Mouse (Mus musculus) stomach, postnatal 0 days (tissue): ENCODE data around the gene Nmt1. TPM values are rescaled to one million over a fixed set of nuclear protein-coding genes. Genes with fewer than 3 reads are reported as not detected.

ENCODE experiments used
- ATAC-seq: fragments of 200-750 bp; cut with Nextera tagmentation; 2 replicates; pipeline ENCODE4 v1.8.0; 2017; ENCODE audit not compliant: low FRiP score, low TSS enrichment
- DNase-seq: peaks from one replicate; pipeline ENCODE4 v3.0.0-alpha.2; 2016; ENCODE audit warnings: low spot score
- H3K27ac ChIP-seq: fragments of 300-500 bp; sonication (generic); replicated peaks from 2 replicates; pipeline ENCODE4 v1.5.1; 2014; ENCODE audit warnings: mild to moderate bottlenecking, control low read depth
- H3K27me3 ChIP-seq: fragments of 300-500 bp; sonication (generic); 2 replicates; pipeline ENCODE4 v1.6.1; 2014; ENCODE audit warnings: low read length; ENCODE audit not compliant: control insufficient read depth, insufficient read depth
- H3K36me3 ChIP-seq: fragments of 300-500 bp; sonication (generic); 2 replicates; pipeline ENCODE4 v1.6.1; 2014; ENCODE audit warnings: low read length, mixed read lengths; ENCODE audit not compliant: control insufficient read depth, insufficient read depth
- H3K4me1 ChIP-seq: fragments of 300-500 bp; sonication (generic); replicated peaks from 2 replicates; pipeline ENCODE4 v1.6.1; 2014; ENCODE audit warnings: antibody characterized with exemption; ENCODE audit not compliant: control insufficient read depth, insufficient read depth
- H3K4me2 ChIP-seq: fragments of 300-500 bp; sonication (generic); replicated peaks from 2 replicates; pipeline ENCODE4 v1.6.1; 2014; ENCODE audit warnings: low read depth, mild to moderate bottlenecking, control low read depth, moderate library complexity
- H3K4me3 ChIP-seq: fragments of 300-500 bp; sonication (generic); 2 replicates; pipeline ENCODE4 v1.5.1; 2014; ENCODE audit warnings: low read depth, low read length, control low read depth
- H3K9ac ChIP-seq: fragments of 300-500 bp; sonication (generic); 2 replicates; pipeline ENCODE4 v1.6.1; 2014; ENCODE audit warnings: mild to moderate bottlenecking, low read length, control low read depth, mixed read lengths
- H3K9me3 ChIP-seq: fragments of 300-500 bp; sonication (generic); 2 replicates; pipeline ENCODE4 v1.6.1; 2016; ENCODE audit warnings: low read length; ENCODE audit not compliant: control insufficient read depth
- CTCF ChIP-seq: IDR thresholded peaks from 2 replicates; pipeline ENCODE4 v1.5.1; 2016; ENCODE audit warnings: antibody characterized with exemption, low read depth, mild to moderate bottlenecking, moderate library complexity
- EP300 ChIP-seq: optimal IDR thresholded peaks from 2 replicates; pipeline ENCODE3; 2016; ENCODE audit warnings: antibody characterized with exemption
- WGBS: fragments of 180-500 bp; shearing (Covaris S2); extraction: QIAGEN DNeasy Blood & Tissue Kit; methylation state at CpG from one replicate; pipeline ENCODE4 v1.1.7; 2014; 5-methylcytosine and 5-hydroxymethylcytosine counted together
- polyA plus RNA-seq: library from polyadenylated mRNA; unstranded; fragments of >200 nt; fragmentation: Nextera tagmentation; extraction: Ambion mirVana; gene quantifications from 2 replicates; pipeline ENCODE4 v1.2.1, GENCODE M21; 2015

Gene Nmt1
- polyA plus RNA-seq, 1 experiment from 2014 or later = 52.3 TPM

- Histone ChIP-seq H3K9ac (no peak overlapping the region), H3K4me2 (no peak overlapping the region), H3K27ac (no peak overlapping the region), H3K9me3 (no peaks in the 10 kb centered on the region), H3K36me3 (peaks cover 4% of the 10 kb centered on the region), H3K4me1 (peaks cover 3% of the 10 kb centered on the region), H3K27me3 (no peaks in the 10 kb centered on the region), H3K4me3 (no peak overlapping the region)
- TF ChIP-seq EP300 (no peak), CTCF (no peak)
- no peak for ATAC-seq
- WGBS = 56% methylated on average over 14 of the region's 14 CpGs
- DNase-seq = no peak
Measured at GRCm38 (mm10) chr11:103105180-103105725, 77.3 kb downstream of the Nmt1 start.

DNA sequence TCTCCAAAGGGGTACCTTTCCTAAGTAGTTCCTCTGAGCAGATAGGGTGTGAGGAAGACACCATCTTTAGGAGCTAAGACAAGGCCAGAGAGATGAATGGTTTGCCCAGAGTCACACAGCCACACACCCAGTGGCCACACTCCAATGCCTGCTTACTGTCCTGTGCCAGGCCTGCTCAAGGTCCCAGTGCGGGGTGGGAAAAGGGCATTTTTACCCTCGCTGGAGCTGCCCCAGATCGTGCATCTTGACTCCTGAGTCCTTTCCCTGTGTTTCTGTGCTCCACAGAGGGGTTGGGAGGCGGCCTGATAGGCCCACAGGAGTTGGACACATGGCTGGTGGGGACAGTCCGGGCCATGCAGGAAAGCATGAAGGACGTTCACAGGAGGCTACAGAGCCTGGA lies 77.8 kb downstream of the Nmt1 start:
- Histone ChIP-seq H3K27ac (no peak overlapping the region), H3K4me2 (no peak overlapping the region), H3K4me1 (peaks cover 3% of the 10 kb centered on the region), H3K9ac (no peak overlapping the region), H3K9me3 (no peaks in the 10 kb centered on the region), H3K27me3 (no peaks in the 10 kb centered on the region), H3K36me3 (peaks cover 4% of the 10 kb centered on the region), H3K4me3 (no peak overlapping the region)
- TF ChIP-seq CTCF = no peak
- TF ChIP-seq EP300 = no peak
- ATAC-seq (no peak), DNase-seq (no peak)
- WGBS = 87% methylated on average over 6 of the region's 6 CpGs

DNA sequence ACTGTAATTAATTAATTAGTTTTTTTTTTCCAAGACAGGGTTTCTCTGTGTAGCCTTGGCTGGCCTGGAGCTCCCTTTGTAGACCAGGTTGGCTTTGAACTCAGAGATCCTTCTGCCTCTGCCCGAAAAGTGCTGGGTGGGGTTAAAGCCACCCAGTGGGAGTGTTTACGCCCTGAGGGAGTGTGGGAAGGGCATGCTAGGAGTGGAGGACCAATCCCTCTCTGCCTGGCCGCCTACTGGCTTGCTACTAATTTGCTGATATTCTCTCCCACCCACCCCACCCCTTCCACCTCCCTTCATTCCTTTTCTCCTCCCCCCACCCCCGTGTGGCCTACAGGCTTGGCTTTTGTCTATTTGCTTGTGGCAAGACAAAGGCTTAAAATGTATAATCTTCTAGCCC lies 78.4 kb downstream of the Nmt1 start:
- no peak overlapping the region for H3K9ac ChIP-seq
- H3K4me1 ChIP-seq = peaks cover 5% of the 10 kb centered on the region
- no peak overlapping the region for H3K4me2 ChIP-seq
- no peak for TF ChIP-seq EP300
- no peak for TF ChIP-seq CTCF
- no peak for DNase-seq
- H3K36me3 ChIP-seq = peaks cover 4% of the 10 kb centered on the region
- H3K27ac ChIP-seq = no peak overlapping the region
- no peaks in the 10 kb centered on the region for H3K27me3 ChIP-seq
- no peak overlapping the region for H3K4me3 ChIP-seq
- ATAC-seq = no peak
- 63% methylated on average over 4 of the region's 4 CpGs for WGBS
- H3K9me3 ChIP-seq = no peaks in the 10 kb centered on the region

- H3K4me2 ChIP-seq = peak overlapping the region; percentile 70
- H3K9ac ChIP-seq = peak overlapping the region; percentile 69
- DNase-seq (peak; percentile 20), ATAC-seq (no peak)
- WGBS = 34% methylated on average over 10 of the region's 10 CpGs
- H3K4me3 ChIP-seq = peak overlapping the region; percentile 36
- H3K4me1 ChIP-seq = peaks cover 18% of the 10 kb centered on the region
- TF ChIP-seq EP300 (no peak), CTCF (no peak)
- H3K27ac ChIP-seq = peak overlapping the region; percentile 91
- peaks cover 4% of the 10 kb centered on the region; the same call in 1 of the 2 replicates for H3K36me3 ChIP-seq
- H3K27me3 ChIP-seq = no peaks in the 10 kb centered on the region
- no peaks in the 10 kb centered on the region for H3K9me3 ChIP-seq
Measured at GRCm38 (mm10) chr11:103111301-103111700, 83.3 kb downstream of the Nmt1 start.

DNA sequence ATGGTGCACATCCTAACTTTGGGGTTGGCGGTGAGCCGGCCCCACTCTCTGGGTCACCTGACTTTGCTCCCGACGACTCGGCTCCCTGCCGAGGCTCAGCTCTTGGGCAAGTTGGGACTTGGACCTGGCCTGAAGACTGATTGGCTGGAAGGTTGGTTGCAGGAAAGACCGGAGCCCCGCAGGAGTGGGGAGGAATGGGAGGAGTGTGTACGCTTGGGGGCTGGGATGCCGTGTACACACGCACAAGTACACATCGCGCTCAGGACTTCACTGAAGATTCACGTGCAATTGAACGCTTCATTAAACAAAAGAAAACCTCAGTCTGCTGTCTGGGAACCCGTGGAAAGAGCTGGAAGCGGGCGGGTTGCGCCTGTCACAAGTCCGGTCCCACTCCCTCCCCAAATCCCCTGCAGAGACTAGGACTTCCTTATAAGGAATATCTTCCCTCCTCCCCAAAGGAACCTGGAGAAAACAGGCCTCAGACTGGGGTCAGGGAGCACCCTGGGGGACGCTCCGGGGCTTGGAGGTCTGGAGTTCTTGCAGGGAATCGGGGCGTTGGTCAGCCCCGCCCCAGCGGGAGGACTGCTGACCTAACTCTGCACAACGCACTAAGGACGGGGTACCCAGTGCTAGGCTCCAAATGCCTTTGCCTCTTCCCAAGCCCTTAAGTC lies 84.0 kb downstream of the Nmt1 start:
- Histone ChIP-seq H3K27ac (peak overlapping the region; percentile 91), H3K9ac (peak overlapping the region; percentile 69), H3K36me3 (no peaks in the 10 kb centered on the region), H3K4me2 (peak overlapping the region; percentile 70), H3K4me3 (peak overlapping the region; percentile 36), H3K27me3 (no peaks in the 10 kb centered on the region), H3K4me1 (peaks cover 18% of the 10 kb centered on the region), H3K9me3 (no peaks in the 10 kb centered on the region)
- 2% methylated on average over 28 of the region's 28 CpGs for WGBS
- ATAC-seq = no peak
- TF ChIP-seq CTCF (no peak), EP300 (peak; percentile 47)
- peak; percentile 69 for DNase-seq

DNA sequence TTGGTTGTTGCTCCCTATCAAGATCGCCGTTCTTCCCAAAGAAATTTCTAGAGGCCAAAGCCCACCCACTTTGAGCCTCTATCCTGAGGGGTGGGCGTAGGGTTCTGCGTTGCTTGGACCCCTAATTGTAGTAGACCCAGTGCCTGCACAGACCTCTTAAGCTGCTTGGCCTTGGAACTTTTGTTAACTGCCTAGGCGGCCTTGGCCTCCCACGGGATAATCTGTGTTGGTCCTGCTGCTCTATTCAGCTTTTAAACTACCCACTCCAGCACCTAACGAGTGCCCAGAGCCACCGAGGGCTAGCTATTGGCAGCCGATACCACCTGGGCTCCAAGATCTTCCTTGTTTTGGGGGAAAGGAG lies 84.5 kb downstream of the Nmt1 start:
- H3K4me3 ChIP-seq = peak overlapping the region; percentile 36
- no peak for ATAC-seq
- no peak for TF ChIP-seq CTCF
- no peak for TF ChIP-seq EP300
- peaks cover 18% of the 10 kb centered on the region for H3K4me1 ChIP-seq
- 25% methylated on average over 9 of the region's 9 CpGs for WGBS
- peak overlapping the region; percentile 69 for H3K9ac ChIP-seq
- no peaks in the 10 kb centered on the region for H3K9me3 ChIP-seq
- no peaks in the 10 kb centered on the region for H3K27me3 ChIP-seq
- peak overlapping the region; percentile 70 for H3K4me2 ChIP-seq
- no peaks in the 10 kb centered on the region for H3K36me3 ChIP-seq
- DNase-seq = no peak
- peak overlapping the region; percentile 91 for H3K27ac ChIP-seq
